Mouse (Mus musculus) small intestine, adult 2 months (tissue): ENCODE results near the gene Ralgps2. TPM values are rescaled to one million over a fixed set of nuclear protein-coding genes. Genes with fewer than 3 reads are reported as not detected.

Source experiments
- H3K27ac ChIP-seq: fragments of 200-500 bp; 2 replicates; pipeline ENCODE4 v1.5.1; 2012; ENCODE audit warnings: low read depth, low read length, control low read depth, inconsistent platforms; ENCODE audit not compliant: insufficient read depth
- H3K27me3 ChIP-seq: fragments of 200-500 bp; 2 replicates; pipeline ENCODE4 v1.6.1; 2012; ENCODE audit warnings: mild to moderate bottlenecking, moderate library complexity, low read length, inconsistent platforms; ENCODE audit not compliant: control insufficient read depth, insufficient read depth
- H3K36me3 ChIP-seq: fragments of 200-500 bp; 2 replicates; pipeline ENCODE4 v1.6.1; 2012; ENCODE audit warnings: mild to moderate bottlenecking, low read length, control low read depth, inconsistent platforms; ENCODE audit not compliant: control insufficient read depth, insufficient read depth
- H3K4me1 ChIP-seq: fragments of 200-500 bp; 2 replicates; pipeline ENCODE4 v1.6.1; 2012; ENCODE audit warnings: low read length, inconsistent platforms, mixed read lengths; ENCODE audit not compliant: control insufficient read depth, insufficient read depth, insufficient read length
- H3K4me3 ChIP-seq: fragments of 200-500 bp; 2 replicates; pipeline ENCODE4 v1.5.1; 2012; ENCODE audit warnings: low read depth, mild to moderate bottlenecking, control low read depth, inconsistent platforms, low read length, moderate library complexity
- CTCF ChIP-seq: fragments of 200-500 bp; IDR thresholded peaks from 2 replicates; pipeline ENCODE4 v1.5.1; 2012; ENCODE audit warnings: low read depth, mild to moderate bottlenecking, control low read depth, inconsistent platforms, low read length, moderate library complexity, mixed read lengths; ENCODE audit not compliant: insufficient replicate concordance, insufficient read length; ENCODE audit errors: extremely low read depth
- POLR2A ChIP-seq: fragments of 200-500 bp; IDR thresholded peaks from 2 replicates; pipeline ENCODE4 v1.6.1; 2012; ENCODE audit warnings: low read depth, mild to moderate bottlenecking, control low read depth, inconsistent platforms, low read length, moderate library complexity
- WGBS: fragments of 180-500 bp; shearing (Covaris S2); methylation state at CpG from one replicate; pipeline ENCODE4 v1.1.7; 2018; 5-methylcytosine and 5-hydroxymethylcytosine counted together
- polyA plus RNA-seq: library from polyadenylated mRNA; depleted of rRNA; stranded (reverse); fragments of >200 nt; gene quantifications from 2 replicates; pipeline ENCODE4 v1.2.3, GENCODE M21; 2012

The Ralgps2 gene
- polyA plus RNA-seq, 1 experiment = 21.6 TPM

GRCm38 (mm10) chr1:156963871-156964585, 24.6 kb upstream of the Ralgps2 start:
- Histone ChIP-seq H3K36me3 (no peaks in the 10 kb centered on the region), H3K27me3 (no peaks in the 10 kb centered on the region), H3K4me3 (no peak overlapping the region), H3K4me1 (peaks cover 5% of the 10 kb centered on the region; the same call in 1 of the 2 replicates), H3K27ac (no peak overlapping the region)
- TF ChIP-seq POLR2A = no peak
- no peak for TF ChIP-seq CTCF
- 54% methylated on average over 7 of the region's 7 CpGs for WGBS

GRCm38 (mm10) chr1:156961481-156962265, 22.2 kb upstream of the Ralgps2 start:
- peaks cover 15% of the 10 kb centered on the region; the same call in 1 of the 2 replicates for H3K4me1 ChIP-seq
- no peaks in the 10 kb centered on the region for H3K27me3 ChIP-seq
- H3K4me3 ChIP-seq = no peak overlapping the region
- TF ChIP-seq CTCF = no peak
- no peak for TF ChIP-seq POLR2A
- WGBS = 71% methylated on average over 8 of the region's 8 CpGs
- H3K36me3 ChIP-seq = no peaks in the 10 kb centered on the region
- H3K27ac ChIP-seq = no peak overlapping the region

- no peak overlapping the region for H3K4me3 ChIP-seq
- WGBS = 28% methylated on average over 5 of the region's 5 CpGs
- TF ChIP-seq POLR2A = no peak
- no peak for TF ChIP-seq CTCF
Measured at GRCm38 (mm10) chr1:156959004-156959403, 19.6 kb upstream of the Ralgps2 start.

GRCm38 (mm10) chr1:156957360-156957759, 17.9 kb upstream of the Ralgps2 start:
- no peaks in the 10 kb centered on the region for H3K36me3 ChIP-seq
- H3K27ac ChIP-seq = 0 out of 2 replicates have a peak overlapping the region, but pooled peaks have one; percentile 88
- H3K27me3 ChIP-seq = no peaks in the 10 kb centered on the region
- H3K4me3 ChIP-seq = no peak overlapping the region
- TF ChIP-seq POLR2A (no peak), CTCF (no peak)
- 52% methylated on average over 3 of the region's 3 CpGs for WGBS
- peaks cover 22% of the 10 kb centered on the region; the same call in 1 of the 2 replicates for H3K4me1 ChIP-seq

More at GRCm38 (mm10) chr1:156959004-156959403, 19.6 kb upstream of the Ralgps2 start:
- no peaks in the 10 kb centered on the region for H3K36me3 ChIP-seq
- H3K27me3 ChIP-seq = no peaks in the 10 kb centered on the region
- H3K4me1 ChIP-seq = peaks cover 22% of the 10 kb centered on the region; the same call in 1 of the 2 replicates
- peak overlapping the region; percentile 68; the same call in 1 of the 2 replicates for H3K27ac ChIP-seq

GRCm38 (mm10) chr1:156955926-156956760, 16.7 kb upstream of the Ralgps2 start:
- TF ChIP-seq CTCF (no peak), POLR2A (no peak; the same call in 1 of the 2 replicates)
- H3K4me3 ChIP-seq = no peak overlapping the region

GRCm38 (mm10) chr1:156954216-156954615, 14.8 kb upstream of the Ralgps2 start:
- 97% methylated on average over 12 of the region's 12 CpGs for WGBS
- no peak for TF ChIP-seq POLR2A
- no peak for TF ChIP-seq CTCF

More at GRCm38 (mm10) chr1:156955926-156956760, 16.7 kb upstream of the Ralgps2 start:
- Histone ChIP-seq H3K36me3 (no peaks in the 10 kb centered on the region), H3K4me1 (peaks cover 22% of the 10 kb centered on the region; the same call in 1 of the 2 replicates), H3K27ac (peak overlapping the region; percentile 88), H3K27me3 (no peaks in the 10 kb centered on the region)
- 30% methylated on average over 17 of the region's 17 CpGs for WGBS

More at GRCm38 (mm10) chr1:156954216-156954615, 14.8 kb upstream of the Ralgps2 start:
- no peaks in the 10 kb centered on the region for H3K27me3 ChIP-seq
- no peak overlapping the region for H3K4me3 ChIP-seq
- no peak overlapping the region for H3K27ac ChIP-seq
- H3K4me1 ChIP-seq = peaks cover 19% of the 10 kb centered on the region; the same call in 1 of the 2 replicates
- H3K36me3 ChIP-seq = no peaks in the 10 kb centered on the region
